Mouse (Mus musculus): Measurements from ENCODE around the gene Megf11. TPM values are rescaled to one million over a fixed set of nuclear protein-coding genes. Genes with fewer than 3 reads are reported as not detected.
"Not testable (repeated sequence)": the region's sequence is repeated elsewhere in the genome, so short reads cannot be mapped to it uniquely, and the experiment has no call there.

The Megf11 gene
- polyA plus RNA-seq, 1 experiment from 2014 or later, result 9.4 TPM

DNA sequence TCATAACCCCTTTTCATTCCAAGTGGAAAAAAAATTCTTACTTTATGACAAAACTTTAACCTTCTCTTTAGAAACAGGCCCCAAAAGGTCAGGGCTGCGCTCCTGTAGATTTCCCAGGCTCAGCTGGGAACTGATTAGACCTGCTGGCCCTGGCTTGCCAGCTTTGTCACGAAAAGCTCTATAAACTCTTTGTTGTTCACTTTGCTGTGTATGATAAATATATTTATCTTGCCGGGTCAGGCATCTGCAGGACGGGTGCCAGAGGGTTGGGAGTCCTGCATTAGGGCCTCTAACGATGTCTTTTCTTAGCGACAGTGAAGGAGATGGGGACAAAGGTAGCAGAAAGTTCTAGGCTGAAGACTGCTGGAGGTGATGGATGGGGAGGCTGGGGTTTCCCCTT lies 87.3 kb downstream of the Megf11 start:
- Histone ChIP-seq H3K4me1 (replicated peaks) (peaks cover 21% of the 10 kb centered on the region), H3K4me3 (replicated peaks) (no peak overlapping the region), H3K27ac (no peak overlapping the region), H3K4me2 (replicated peaks) (no peak overlapping the region), H3K9me3 (no peaks in the 10 kb centered on the region), H3K36me3 (no peaks in the 10 kb centered on the region), H3K27me3 (no peaks in the 10 kb centered on the region), H3K9ac (replicated peaks) (no peak overlapping the region)
- WGBS, result 71% methylated on average over 6 of the region's 6 CpGs
- no peak for ATAC-seq

DNA sequence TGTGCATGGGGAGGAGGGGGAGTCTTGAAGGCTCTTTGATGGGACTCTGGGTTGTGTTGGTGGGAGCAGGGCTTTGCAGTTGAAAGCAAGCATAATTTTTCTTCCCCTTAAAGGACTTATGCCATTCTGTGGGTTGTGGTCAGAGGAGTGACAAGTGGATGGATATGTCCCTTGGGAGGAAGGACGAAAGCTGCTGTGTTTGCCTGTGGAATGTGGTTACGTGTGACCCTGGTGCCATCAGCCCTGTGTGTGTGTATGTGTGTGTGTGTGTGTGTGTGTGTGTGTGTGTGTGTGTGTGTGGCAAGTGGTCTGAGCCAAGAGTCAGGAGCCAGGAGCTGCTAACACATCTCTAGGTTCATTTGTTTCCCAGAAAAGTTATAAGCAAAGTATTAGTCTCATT lies 87.7 kb downstream of the Megf11 start:
- Histone ChIP-seq H3K4me3 (replicated peaks) (no peak overlapping the region), H3K27me3 (no peaks in the 10 kb centered on the region), H3K4me2 (replicated peaks) (no peak overlapping the region), H3K27ac (no peak overlapping the region), H3K4me1 (replicated peaks) (peaks cover 21% of the 10 kb centered on the region), H3K36me3 (no peaks in the 10 kb centered on the region), H3K9ac (replicated peaks) (no peak overlapping the region), H3K9me3 (no peaks in the 10 kb centered on the region)
- 79% methylated on average over 2 of the region's 2 CpGs for WGBS
- ATAC-seq, result no peak

DNA sequence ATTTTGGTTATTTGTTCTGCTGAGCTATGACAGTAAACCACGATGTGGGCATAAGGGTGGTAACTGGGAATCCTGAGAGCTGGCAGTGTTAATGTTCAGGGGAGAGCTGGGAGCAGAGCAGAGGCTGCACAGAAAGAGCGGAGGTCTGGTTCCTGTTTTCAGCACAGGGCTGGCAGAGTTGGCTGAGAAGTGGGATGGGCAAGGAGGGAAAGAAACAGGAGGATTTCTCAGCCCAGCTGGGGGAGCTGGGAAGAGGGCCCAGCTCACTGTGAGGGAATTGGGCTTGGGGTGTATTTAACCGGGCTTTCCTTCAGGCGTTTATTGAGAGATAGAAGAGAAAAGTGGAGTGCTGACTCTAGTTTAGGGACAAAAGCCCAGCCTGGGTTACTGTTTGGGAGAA lies 88.3 kb downstream of the Megf11 start:
- Histone ChIP-seq H3K9me3 (no peaks in the 10 kb centered on the region), H3K27me3 (no peaks in the 10 kb centered on the region), H3K36me3 (no peaks in the 10 kb centered on the region), H3K9ac (replicated peaks) (no peak overlapping the region), H3K4me3 (replicated peaks) (no peak overlapping the region), H3K4me1 (replicated peaks) (peaks cover 21% of the 10 kb centered on the region), H3K27ac (no peak overlapping the region), H3K4me2 (replicated peaks) (no peak overlapping the region)
- ATAC-seq, result no peak
- 47% methylated on average over 4 of the region's 4 CpGs for WGBS

DNA sequence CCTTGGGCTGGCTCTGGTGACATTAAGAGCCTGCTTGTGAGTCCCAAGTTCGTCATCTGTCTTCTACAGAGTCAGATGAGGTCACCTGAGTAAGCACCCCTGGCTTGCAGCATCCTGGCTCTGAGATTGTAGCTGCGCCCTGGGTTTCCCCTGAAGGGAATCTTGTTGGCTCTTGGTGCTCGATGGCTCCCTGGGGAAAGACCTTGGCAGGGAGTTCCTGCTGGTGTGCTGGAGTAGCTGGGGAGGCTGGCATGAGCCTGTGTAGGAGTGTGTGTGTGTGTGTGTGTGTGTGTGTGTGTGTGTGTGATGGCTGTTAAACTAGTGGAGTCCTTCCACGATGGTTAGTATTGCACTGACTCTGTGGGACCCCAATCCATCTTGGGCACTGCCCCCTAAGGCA lies 88.7 kb downstream of the Megf11 start:
- no peak overlapping the region for H3K4me2 ChIP-seq (replicated peaks)
- ATAC-seq, result no peak

GRCm38 (mm10) chr9:64475942-64476341 lies 90.5 kb downstream of the Megf11 start:
- ATAC-seq, result peak; percentile 70

More for the DNA sequence above, 88.7 kb downstream of the Megf11 start:
- 33% methylated on average over 4 of the region's 4 CpGs for WGBS
- Histone ChIP-seq H3K9me3 (no peaks in the 10 kb centered on the region), H3K4me1 (replicated peaks) (peaks cover 21% of the 10 kb centered on the region), H3K4me3 (replicated peaks) (no peak overlapping the region), H3K27ac (no peak overlapping the region), H3K36me3 (no peaks in the 10 kb centered on the region), H3K27me3 (no peaks in the 10 kb centered on the region), H3K9ac (replicated peaks) (no peak overlapping the region)

GRCm38 (mm10) chr9:64477397-64477796 lies 92.0 kb downstream of the Megf11 start:
- ATAC-seq; H3K36me3 ChIP-seq; H3K4me3 ChIP-seq (replicated peaks); H3K27me3 ChIP-seq; H3K9ac ChIP-seq (replicated peaks); H3K9me3 ChIP-seq; H3K27ac ChIP-seq; H3K4me2 ChIP-seq (replicated peaks): not testable (repeated sequence)
- peaks cover 21% of the 10 kb centered on the region for H3K4me1 ChIP-seq (replicated peaks)
- 80% methylated on average over 7 of the region's 7 CpGs for WGBS

More at GRCm38 (mm10) chr9:64475942-64476341, 90.5 kb downstream of the Megf11 start:
- Histone ChIP-seq H3K4me2 (replicated peaks) (no peak overlapping the region), H3K4me1 (replicated peaks) (peaks cover 21% of the 10 kb centered on the region), H3K9ac (replicated peaks) (no peak overlapping the region), H3K27ac (peak overlapping the region; percentile 11; the same call in 1 of the 2 replicates), H3K27me3 (no peaks in the 10 kb centered on the region), H3K9me3 (no peaks in the 10 kb centered on the region), H3K36me3 (no peaks in the 10 kb centered on the region), H3K4me3 (replicated peaks) (no peak overlapping the region)
- WGBS, result 29% methylated on average over 2 of the region's 2 CpGs

GRCm38 (mm10) chr9:64482126-64482525 lies 96.7 kb downstream of the Megf11 start:
- Histone ChIP-seq H3K4me1 (replicated peaks) (no peaks in the 10 kb centered on the region), H3K9me3 (no peaks in the 10 kb centered on the region), H3K9ac (replicated peaks) (no peak overlapping the region), H3K36me3 (no peaks in the 10 kb centered on the region), H3K4me3 (replicated peaks) (no peak overlapping the region), H3K4me2 (replicated peaks) (no peak overlapping the region), H3K27ac (no peak overlapping the region), H3K27me3 (0 out of 2 replicates have a peak, but pooled peaks cover 3% of the 10 kb centered on the region)
- 75% methylated on average over 5 of the region's 5 CpGs for WGBS
- no peak for ATAC-seq

DNA sequence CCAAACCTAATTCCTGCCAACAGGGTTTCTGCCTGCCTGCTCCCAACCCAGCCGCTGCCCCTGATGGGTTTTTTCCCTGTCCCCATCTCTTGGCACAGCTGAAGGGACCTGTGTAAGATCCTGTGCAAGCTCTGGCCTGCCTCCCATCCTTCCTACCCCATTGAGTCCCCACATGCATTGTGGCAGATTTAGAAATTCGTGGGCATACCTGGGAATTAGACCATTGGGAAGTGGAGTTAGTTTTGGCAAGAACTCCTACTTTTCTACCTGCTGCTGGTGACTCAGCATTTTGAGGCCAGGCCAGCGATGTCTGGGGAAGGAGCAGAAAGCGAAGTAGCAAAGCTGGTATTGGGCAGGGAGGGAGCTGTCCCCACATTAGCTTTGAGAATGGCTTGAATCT lies 102.0 kb downstream of the Megf11 start:
- H3K36me3 ChIP-seq, result no peaks in the 10 kb centered on the region
- no peak overlapping the region for H3K4me2 ChIP-seq (replicated peaks)
- WGBS, result 72% methylated on average over 4 of the region's 4 CpGs
- no peak for ATAC-seq
- 0 out of 2 replicates have a peak, but pooled peaks cover 6% of the 10 kb centered on the region for H3K27me3 ChIP-seq
- no peaks in the 10 kb centered on the region for H3K4me1 ChIP-seq (replicated peaks)
- no peak overlapping the region for H3K27ac ChIP-seq
- H3K9me3 ChIP-seq, result no peaks in the 10 kb centered on the region
- H3K4me3 ChIP-seq (replicated peaks), result no peak overlapping the region
- no peak overlapping the region for H3K9ac ChIP-seq (replicated peaks)

DNA sequence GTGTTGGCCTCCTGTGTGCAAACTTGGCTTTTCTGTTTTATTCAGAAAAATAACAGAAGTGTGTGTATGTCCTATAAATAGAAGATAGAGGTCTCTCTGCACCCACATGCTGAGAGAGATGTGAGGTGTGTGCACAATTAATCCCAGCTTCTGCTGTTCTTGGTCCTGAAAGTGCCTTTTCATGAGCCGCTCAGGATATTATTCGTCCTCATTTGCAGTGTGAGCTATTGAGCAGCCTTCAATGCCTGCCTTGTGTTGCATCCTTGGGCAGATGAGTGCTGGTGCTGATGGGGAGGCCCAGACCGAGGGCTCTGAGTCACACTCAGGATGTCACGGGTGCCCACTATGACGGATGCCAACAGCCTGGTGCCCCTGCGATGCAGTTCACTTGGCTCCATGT lies 109.2 kb downstream of the Megf11 start:
- 78% methylated on average over 6 of the region's 6 CpGs for WGBS
- Histone ChIP-seq H3K27me3 (no peaks in the 10 kb centered on the region), H3K4me3 (replicated peaks) (no peak overlapping the region), H3K27ac (no peak overlapping the region), H3K9me3 (no peaks in the 10 kb centered on the region), H3K4me1 (replicated peaks) (peaks cover 22% of the 10 kb centered on the region), H3K36me3 (no peaks in the 10 kb centered on the region), H3K4me2 (replicated peaks) (no peak overlapping the region), H3K9ac (replicated peaks) (no peak overlapping the region)
- ATAC-seq, result no peak

- Histone ChIP-seq H3K9me3 (no peaks in the 10 kb centered on the region), H3K27me3 (no peaks in the 10 kb centered on the region), H3K4me1 (replicated peaks) (peaks cover 26% of the 10 kb centered on the region), H3K36me3 (no peaks in the 10 kb centered on the region), H3K4me2 (replicated peaks) (no peak overlapping the region), H3K4me3 (replicated peaks) (no peak overlapping the region), H3K9ac (replicated peaks) (no peak overlapping the region), H3K27ac (0 out of 2 replicates have a peak overlapping the region, but pooled peaks have one; percentile 35)
- 72% methylated on average over 5 of the region's 5 CpGs for WGBS
- ATAC-seq, result peak; percentile 64
Observed at GRCm38 (mm10) chr9:64498929-64499328, 113.5 kb downstream of the Megf11 start.

DNA sequence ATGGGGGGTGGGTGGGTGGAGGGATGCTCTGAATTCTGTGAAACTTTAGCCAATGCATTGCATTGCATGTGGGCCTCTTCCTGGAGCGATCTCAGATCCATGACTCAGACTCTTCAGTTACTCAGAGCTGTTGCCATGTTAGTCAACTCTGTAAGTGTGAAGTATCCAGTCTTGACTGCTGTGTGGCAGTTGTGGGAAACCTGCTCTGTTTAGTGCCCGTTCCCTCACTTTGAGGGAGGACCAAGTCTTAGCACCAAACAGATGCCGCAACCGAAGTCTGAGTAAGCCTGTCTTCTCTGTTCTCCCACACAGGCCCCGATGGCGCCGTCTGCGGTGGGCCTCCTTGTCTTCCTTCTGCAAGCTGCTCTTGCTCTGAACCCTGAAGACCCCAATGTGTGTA lies 115.8 kb downstream of the Megf11 start:
- H3K9me3 ChIP-seq, result no peaks in the 10 kb centered on the region
- no peak overlapping the region for H3K27ac ChIP-seq
- H3K4me2 ChIP-seq (replicated peaks), result no peak overlapping the region
- no peak for ATAC-seq
- H3K27me3 ChIP-seq, result no peaks in the 10 kb centered on the region
- H3K4me3 ChIP-seq (replicated peaks), result no peak overlapping the region
- peaks cover 39% of the 10 kb centered on the region for H3K4me1 ChIP-seq (replicated peaks)
- 97% methylated on average over 8 of the region's 8 CpGs for WGBS
- no peaks in the 10 kb centered on the region for H3K36me3 ChIP-seq
- no peak overlapping the region for H3K9ac ChIP-seq (replicated peaks)

GRCm38 (mm10) chr9:64503996-64504395 lies 118.6 kb downstream of the Megf11 start:
- Histone ChIP-seq H3K4me2 (replicated peaks) (no peak overlapping the region), H3K36me3 (no peaks in the 10 kb centered on the region), H3K9me3 (no peaks in the 10 kb centered on the region), H3K4me3 (replicated peaks) (no peak overlapping the region), H3K9ac (replicated peaks) (no peak overlapping the region), H3K4me1 (replicated peaks) (peaks cover 27% of the 10 kb centered on the region), H3K27me3 (no peaks in the 10 kb centered on the region), H3K27ac (no peak overlapping the region)
- 88% methylated on average over 1 of the region's 1 CpGs for WGBS
- 0 out of 2 replicates have a peak, but pooled peaks have one; percentile 32 for ATAC-seq

DNA sequence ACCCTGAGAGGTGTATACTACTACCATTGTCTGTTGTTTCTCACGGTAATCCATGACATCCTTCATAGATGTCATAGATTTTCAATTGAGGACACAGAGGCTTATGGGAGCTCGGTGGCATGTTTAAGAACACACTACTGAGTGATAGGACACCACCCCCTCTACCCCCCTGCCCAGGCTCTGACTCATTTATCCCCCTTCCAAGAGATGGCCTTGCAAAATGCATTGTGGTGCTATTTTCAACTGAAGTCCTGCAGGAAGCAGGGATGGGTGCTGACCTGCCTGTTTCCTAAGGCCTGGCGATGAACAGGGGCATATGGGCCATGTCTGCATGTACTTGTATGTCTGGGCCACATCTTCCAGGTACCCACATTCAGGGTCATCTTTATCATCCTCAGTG lies 119.0 kb downstream of the Megf11 start:
- no peak overlapping the region for H3K4me2 ChIP-seq (replicated peaks)
- no peaks in the 10 kb centered on the region for H3K9me3 ChIP-seq
- H3K4me1 ChIP-seq (replicated peaks), result peaks cover 24% of the 10 kb centered on the region
- ATAC-seq, result no peak
- no peak overlapping the region for H3K4me3 ChIP-seq (replicated peaks)
- 89% methylated on average over 3 of the region's 3 CpGs for WGBS
- no peak overlapping the region for H3K27ac ChIP-seq
- H3K9ac ChIP-seq (replicated peaks), result no peak overlapping the region
- H3K36me3 ChIP-seq, result no peaks in the 10 kb centered on the region
- H3K27me3 ChIP-seq, result no peaks in the 10 kb centered on the region

Data from midbrain, embryonic 13.5 days (tissue).